Mouse (Mus musculus) gastrocnemius, postnatal 4 days (tissue): ENCODE data around the gene Nfkb1. TPM values are rescaled to one million over a fixed set of nuclear protein-coding genes. Genes with fewer than 3 reads are reported as not detected.

ENCODE experiments used
- DNase-seq, 2 experiments: peaks; one replicate each; pipeline ENCODE4 v3.0.0; 2021 to 2022; ENCODE audit warnings: low spot score in 2 of 2, mixed read lengths in 2 of 2
- long read RNA-seq, 2 experiments: library from polyadenylated mRNA; stranded (forward); transcript quantifications; one replicate each; pipeline ENCODE4 v2.0.0; 2021
- total RNA-seq, 2 experiments: library from RNA; stranded (reverse); gene quantifications; 2 replicates each; pipeline ENCODE4 v1.2.3; 2021

Nfkb1 gene
- 10 to 100 TPM; 36.1 to 37.0 TPM for total RNA-seq
- long read RNA-seq, experiment 1, full-length matches to known transcripts = 14 of 19 reads
- long read RNA-seq, experiment 1, partial matches to known transcripts = 3 of 19 reads
- long read RNA-seq, experiment 1, other reads (novel, unspliced or antisense) = 2 of 19 reads
- long read RNA-seq, experiment 2, full-length matches to known transcripts = 11 of 26 reads
- long read RNA-seq, experiment 2, partial matches to known transcripts = 8 of 26 reads
- long read RNA-seq, experiment 2, other reads (novel, unspliced or antisense) = 7 of 26 reads

GRCm38 (mm10) chr3:135691191-135692131, at the start of gene Nfkb1:
Gene Nfkb1 (minus strand): TSS chr3:135691547.
- peak; percentile 48 to 67 for DNase-seq

GRCm38 (mm10) chr3:135740711-135741110, 49.4 kb upstream of the Nfkb1 start:
- DNase-seq = no peak

GRCm38 (mm10) chr3:135734736-135735135, 43.4 kb upstream of the Nfkb1 start:
- DNase-seq = no peak

GRCm38 (mm10) chr3:135732747-135733445, 41.5 kb upstream of the Nfkb1 start:
- DNase-seq = no peak

- DNase-seq = peak; percentile 75 to 91
Measured at GRCm38 (mm10) chr3:135731292-135732047, 40.1 kb upstream of the Nfkb1 start.

- no peak for DNase-seq
Measured at GRCm38 (mm10) chr3:135730790-135731189, 39.4 kb upstream of the Nfkb1 start.

- DNase-seq = peak in 1 of 2 experiments; percentile 25
Measured at GRCm38 (mm10) chr3:135729575-135729974, 38.2 kb upstream of the Nfkb1 start.

- DNase-seq = no peak
Measured at GRCm38 (mm10) chr3:135728900-135729299, 37.6 kb upstream of the Nfkb1 start.

GRCm38 (mm10) chr3:135727339-135727738, 36.0 kb upstream of the Nfkb1 start:
- DNase-seq = no peak

- no peak for DNase-seq
Measured at GRCm38 (mm10) chr3:135726521-135727275, 35.4 kb upstream of the Nfkb1 start.

- no peak for DNase-seq
Measured at GRCm38 (mm10) chr3:135726023-135726422, 34.7 kb upstream of the Nfkb1 start.

- no peak for DNase-seq
Measured at GRCm38 (mm10) chr3:135722104-135722503, 30.8 kb upstream of the Nfkb1 start.

- DNase-seq = no peak
Measured at GRCm38 (mm10) chr3:135719969-135720368, 28.6 kb upstream of the Nfkb1 start.

- DNase-seq = no peak
Measured at GRCm38 (mm10) chr3:135719179-135719532, 27.8 kb upstream of the Nfkb1 start.

GRCm38 (mm10) chr3:135718323-135719178, 27.2 kb upstream of the Nfkb1 start:
- DNase-seq = no peak

GRCm38 (mm10) chr3:135713016-135713950, 21.9 kb upstream of the Nfkb1 start:
- no peak for DNase-seq

- no peak for DNase-seq
Measured at GRCm38 (mm10) chr3:135711613-135712012, 20.3 kb upstream of the Nfkb1 start.

GRCm38 (mm10) chr3:135711040-135711570, 19.8 kb upstream of the Nfkb1 start:
- DNase-seq = no peak
